Mouse (Mus musculus): ENCODE measurements around the gene Tmem110. TPM values are rescaled to one million over a fixed set of nuclear protein-coding genes. Genes with fewer than 3 reads are reported as not detected.

Gene Tmem110
- total RNA-seq (2014; rRNA removed) (15.0 and 16.9 TPM in 2 replicates), polyA plus RNA-seq (2015; fragmentation: Nextera tagmentation; extraction: Ambion mirVana) (14.3 and 14.5 TPM in 2 replicates)

- peak within 1 kb of the TSS; percentile 61 for H3K4me2 ChIP-seq (ENCODE audit: low read depth, low read length, poor library complexity, severe bottlenecking)
- H3K27me3 ChIP-seq (ENCODE audit: insufficient read depth, low read length) = no peaks in the 10 kb centered on the region
- H3K4me1 ChIP-seq (ENCODE audit: insufficient read depth, low read length) = peaks cover 12% of the 10 kb centered on the region
- under 1% methylated on average over 48 of the region's 68 CpGs for WGBS
- peak within 1 kb of the TSS; percentile 87 for H3K9ac ChIP-seq (replicated peaks; ENCODE audit: low read length, poor library complexity, severe bottlenecking)
- ATAC-seq (ENCODE audit: low FRiP score) = peak; percentile 96
- peak within 1 kb of the TSS; percentile 75 for H3K27ac ChIP-seq (ENCODE audit: low read depth, low read length)
- H3K36me3 ChIP-seq (ENCODE audit: insufficient read depth, low read length) = no peaks in the 10 kb centered on the region
- DNase-seq (ENCODE audit: low spot score) = peak; percentile 91
- peak; percentile 42 for TF ChIP-seq CTCF (IDR thresholded peaks at IDR 0.05)
- H3K9me3 ChIP-seq (ENCODE audit: low read length) = no peaks in the 10 kb centered on the region
- peak within 1 kb of the TSS; percentile 90 for H3K4me3 ChIP-seq (ENCODE audit: low read depth, low read length)
Measured at GRCm38 (mm10) chr14:30825476-30826131, at the start of gene Tmem110. Tmem110 (plus strand) TSS chr14:30825590.

- no peaks in the 10 kb centered on the region for H3K9me3 ChIP-seq (ENCODE audit: low read length)
- 0 out of 2 replicates have a peak, but pooled peaks cover 8% of the 10 kb centered on the region for H3K36me3 ChIP-seq (ENCODE audit: insufficient read depth, low read length)
- no peak overlapping the region for H3K4me3 ChIP-seq (ENCODE audit: low read depth, low read length)
- H3K9ac ChIP-seq (replicated peaks; ENCODE audit: low read length, poor library complexity, severe bottlenecking) = no peak overlapping the region
- 92% methylated on average over 6 of the region's 6 CpGs for WGBS
- H3K27me3 ChIP-seq (ENCODE audit: insufficient read depth, low read length) = no peaks in the 10 kb centered on the region
- no peak overlapping the region for H3K27ac ChIP-seq (ENCODE audit: low read depth, low read length)
- ATAC-seq (ENCODE audit: low FRiP score) (no peak), DNase-seq (ENCODE audit: low spot score) (no peak)
- no peaks in the 10 kb centered on the region for H3K4me1 ChIP-seq (ENCODE audit: insufficient read depth, low read length)
- H3K4me2 ChIP-seq (ENCODE audit: low read depth, low read length, poor library complexity, severe bottlenecking) = no peak overlapping the region
- no peak for TF ChIP-seq CTCF (IDR thresholded peaks at IDR 0.05)
Measured at GRCm38 (mm10) chr14:30784614-30785013, 40.8 kb upstream of the Tmem110 start.

- H3K9me3 ChIP-seq (ENCODE audit: low read length) = no peaks in the 10 kb centered on the region
- H3K4me3 ChIP-seq (ENCODE audit: low read depth, low read length) = no peak overlapping the region
- TF ChIP-seq CTCF (IDR thresholded peaks at IDR 0.05) = no peak
- ATAC-seq (ENCODE audit: low FRiP score) (no peak), DNase-seq (ENCODE audit: low spot score) (no peak)
- no peaks in the 10 kb centered on the region for H3K4me1 ChIP-seq (ENCODE audit: insufficient read depth, low read length)
- H3K27ac ChIP-seq (ENCODE audit: low read depth, low read length) = no peak overlapping the region
- 64% methylated on average over 1 of the region's 1 CpGs for WGBS
- no peaks in the 10 kb centered on the region for H3K27me3 ChIP-seq (ENCODE audit: insufficient read depth, low read length)
- 0 out of 2 replicates have a peak, but pooled peaks cover 8% of the 10 kb centered on the region for H3K36me3 ChIP-seq (ENCODE audit: insufficient read depth, low read length)
- H3K9ac ChIP-seq (replicated peaks; ENCODE audit: low read length, poor library complexity, severe bottlenecking) = no peak overlapping the region
- no peak overlapping the region for H3K4me2 ChIP-seq (ENCODE audit: low read depth, low read length, poor library complexity, severe bottlenecking)
Measured at GRCm38 (mm10) chr14:30789471-30789870, 35.9 kb upstream of the Tmem110 start.

GRCm38 (mm10) chr14:30792871-30793270, 32.5 kb upstream of the Tmem110 start:
- H3K27me3 ChIP-seq (ENCODE audit: insufficient read depth, low read length) = no peaks in the 10 kb centered on the region
- ATAC-seq (ENCODE audit: low FRiP score) (no peak), DNase-seq (ENCODE audit: low spot score) (no peak)
- H3K4me1 ChIP-seq (ENCODE audit: insufficient read depth, low read length) = no peaks in the 10 kb centered on the region
- no peak overlapping the region for H3K4me3 ChIP-seq (ENCODE audit: low read depth, low read length)
- peaks cover 12% of the 10 kb centered on the region; the same call in 1 of the 2 replicates for H3K36me3 ChIP-seq (ENCODE audit: insufficient read depth, low read length)
- H3K9me3 ChIP-seq (ENCODE audit: low read length) = no peaks in the 10 kb centered on the region
- 96% methylated on average over 3 of the region's 3 CpGs for WGBS
- TF ChIP-seq CTCF (IDR thresholded peaks at IDR 0.05) = no peak
- no peak overlapping the region for H3K27ac ChIP-seq (ENCODE audit: low read depth, low read length)
- H3K9ac ChIP-seq (replicated peaks; ENCODE audit: low read length, poor library complexity, severe bottlenecking) = no peak overlapping the region
- no peak overlapping the region for H3K4me2 ChIP-seq (ENCODE audit: low read depth, low read length, poor library complexity, severe bottlenecking)

- H3K9me3 ChIP-seq (ENCODE audit: low read length) = no peaks in the 10 kb centered on the region
- WGBS = 98% methylated on average over 2 of the region's 2 CpGs
- ATAC-seq (ENCODE audit: low FRiP score) (no peak), DNase-seq (ENCODE audit: low spot score) (no peak)
- no peaks in the 10 kb centered on the region for H3K27me3 ChIP-seq (ENCODE audit: insufficient read depth, low read length)
- no peak overlapping the region for H3K9ac ChIP-seq (replicated peaks; ENCODE audit: low read length, poor library complexity, severe bottlenecking)
- H3K4me3 ChIP-seq (ENCODE audit: low read depth, low read length) = no peak overlapping the region
- no peak for TF ChIP-seq CTCF (IDR thresholded peaks at IDR 0.05)
- H3K4me2 ChIP-seq (ENCODE audit: low read depth, low read length, poor library complexity, severe bottlenecking) = no peak overlapping the region
- H3K4me1 ChIP-seq (ENCODE audit: insufficient read depth, low read length) = no peaks in the 10 kb centered on the region
- H3K27ac ChIP-seq (ENCODE audit: low read depth, low read length) = no peak overlapping the region
- H3K36me3 ChIP-seq (ENCODE audit: insufficient read depth, low read length) = peaks cover 11% of the 10 kb centered on the region
Measured at GRCm38 (mm10) chr14:30801756-30802155, 23.6 kb upstream of the Tmem110 start.

GRCm38 (mm10) chr14:30821136-30821535, 4.3 kb upstream of the Tmem110 start:
- Histone ChIP-seq H3K4me3 (ENCODE audit: low read depth, low read length) (no peak overlapping the region), H3K36me3 (ENCODE audit: insufficient read depth, low read length) (peaks cover 20% of the 10 kb centered on the region; the same call in 1 of the 2 replicates), H3K4me1 (ENCODE audit: insufficient read depth, low read length) (no peaks in the 10 kb centered on the region), H3K27ac (ENCODE audit: low read depth, low read length) (no peak overlapping the region), H3K9ac (replicated peaks; ENCODE audit: low read length, poor library complexity, severe bottlenecking) (no peak overlapping the region), H3K9me3 (ENCODE audit: low read length) (no peaks in the 10 kb centered on the region), H3K27me3 (ENCODE audit: insufficient read depth, low read length) (no peaks in the 10 kb centered on the region), H3K4me2 (ENCODE audit: low read depth, low read length, poor library complexity, severe bottlenecking) (no peak overlapping the region)
- TF ChIP-seq CTCF (IDR thresholded peaks at IDR 0.05) = no peak
- WGBS = 88% methylated on average over 3 of the region's 3 CpGs
- ATAC-seq (ENCODE audit: low FRiP score) = no peak
- no peak for DNase-seq (ENCODE audit: low spot score)
